Mouse (Mus musculus): ENCODE data around the gene Sema4c.

Gene Sema4c

GRCm38 (mm10) chr1:36558031-36558993, at the start of gene Sema4c:
Gene Sema4c, minus strand, starts transcription at chr1:36558349.
- peak; percentile 77 for DNase-seq

DNA sequence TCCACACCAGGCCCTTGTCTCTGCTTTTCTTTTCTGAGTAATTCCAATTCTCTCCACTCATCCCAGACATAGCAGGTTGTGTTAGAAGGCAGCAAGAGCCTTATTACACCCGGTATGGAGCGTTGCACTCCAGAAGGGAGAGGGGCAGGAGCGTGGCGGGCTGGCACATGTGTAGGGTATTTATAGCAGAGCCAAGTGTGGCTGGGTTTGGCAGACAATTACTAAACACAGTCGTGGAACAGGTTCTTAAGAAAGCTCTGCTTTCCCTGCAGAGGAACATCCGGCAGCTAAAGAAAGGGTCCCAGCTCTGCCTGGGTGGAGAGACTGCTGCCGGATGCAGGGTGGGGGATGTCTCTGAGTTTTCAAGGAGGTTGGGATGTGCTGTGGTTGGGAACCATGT, 48.8 kb upstream of the Sema4c start:
- DNase-seq, result peak; percentile 46

GRCm38 (mm10) chr1:36604254-36605156, 46.4 kb upstream of the Sema4c start:
- no peak for DNase-seq

GRCm38 (mm10) chr1:36603361-36603760, 45.2 kb upstream of the Sema4c start:
- peak; percentile 57 for DNase-seq

DNA sequence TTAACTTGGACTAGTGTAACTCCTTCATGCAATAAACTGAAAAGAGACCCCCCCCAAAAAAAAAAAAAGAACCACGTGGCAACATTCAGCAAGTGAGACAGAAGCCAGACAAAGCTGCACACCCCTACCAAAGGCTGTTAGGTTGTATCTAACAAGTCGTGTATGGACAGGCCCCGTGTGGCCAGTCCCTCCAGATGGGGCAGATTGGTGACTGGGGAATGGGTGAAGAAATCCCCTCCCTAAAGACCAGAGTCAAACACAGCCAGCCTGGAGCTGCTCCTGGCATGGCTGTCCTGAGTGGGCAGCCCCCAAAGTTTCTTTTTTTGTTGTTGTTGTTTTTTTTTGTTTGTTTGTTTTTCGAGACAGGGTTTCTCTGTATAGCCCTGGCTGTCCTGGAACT, 44.1 kb upstream of the Sema4c start:
- no peak for DNase-seq

GRCm38 (mm10) chr1:36598411-36598810, 40.3 kb upstream of the Sema4c start:
- DNase-seq, result no peak

GRCm38 (mm10) chr1:36596114-36596513, 38.0 kb upstream of the Sema4c start:
- peak; percentile 29 for DNase-seq

DNA sequence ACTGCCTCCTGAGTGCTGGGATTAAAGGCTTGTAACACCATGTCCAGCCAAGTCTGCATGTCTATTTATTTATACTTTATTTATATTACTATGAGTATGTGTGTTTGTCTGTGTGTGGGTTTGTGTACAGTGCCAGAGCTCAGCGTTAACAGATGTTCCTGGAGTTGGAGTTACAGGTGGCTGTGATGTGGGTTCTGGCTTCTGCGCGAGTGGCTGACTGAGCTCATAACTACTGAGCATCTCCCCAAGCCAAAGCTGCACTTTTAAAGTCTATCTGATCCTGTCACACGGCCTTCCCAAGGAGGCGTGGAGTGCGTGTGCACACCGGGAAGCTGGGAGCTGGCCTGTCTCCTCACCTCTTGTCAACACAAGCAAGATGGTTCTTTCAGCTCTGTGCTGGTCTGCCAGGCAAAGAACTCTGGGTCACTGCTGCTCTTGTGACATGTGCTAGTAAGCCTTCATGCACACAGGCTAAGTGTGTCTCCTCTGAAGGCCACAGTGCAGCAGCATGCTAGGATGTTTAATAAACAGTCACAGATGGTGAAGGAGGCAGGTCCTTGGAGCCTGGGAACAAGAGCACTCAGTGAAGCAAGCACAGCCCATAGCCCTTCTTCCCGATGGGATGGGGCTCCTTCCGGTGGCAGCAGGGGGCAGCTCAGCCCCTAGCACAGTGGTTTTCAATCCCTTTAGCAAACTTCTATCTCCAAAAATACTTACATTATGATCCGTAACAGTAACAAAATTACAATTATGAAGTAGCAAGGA, 37.2 kb upstream of the Sema4c start:
- DNase-seq, result no peak

- no peak for DNase-seq
Measured at GRCm38 (mm10) chr1:36593099-36593498, 35.0 kb upstream of the Sema4c start.

GRCm38 (mm10) chr1:36591408-36591807, 33.3 kb upstream of the Sema4c start:
- no peak for DNase-seq

DNA sequence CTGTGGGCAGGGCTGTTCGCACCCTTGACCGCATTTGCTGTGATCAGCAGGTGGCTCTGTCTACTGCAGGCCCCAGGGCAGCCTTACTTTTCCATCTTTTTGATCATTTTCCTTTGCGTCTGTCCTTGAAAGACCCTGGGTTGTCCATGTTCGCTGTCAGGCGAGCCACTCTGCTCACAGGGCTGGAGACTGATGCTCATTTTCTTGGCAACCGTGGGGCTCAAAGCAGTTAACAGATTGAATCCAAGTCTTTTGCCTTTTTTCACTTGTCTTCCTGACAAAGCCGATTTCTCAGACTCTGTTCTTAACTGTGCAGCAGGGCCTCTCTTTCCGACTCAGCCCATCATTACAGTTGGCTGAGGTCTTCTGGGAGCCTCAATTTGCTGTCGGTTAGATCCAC, 32.5 kb upstream of the Sema4c start:
- DNase-seq, result no peak

- peak; percentile 23 for DNase-seq
Measured at GRCm38 (mm10) chr1:36589486-36589885, 31.3 kb upstream of the Sema4c start.

DNA sequence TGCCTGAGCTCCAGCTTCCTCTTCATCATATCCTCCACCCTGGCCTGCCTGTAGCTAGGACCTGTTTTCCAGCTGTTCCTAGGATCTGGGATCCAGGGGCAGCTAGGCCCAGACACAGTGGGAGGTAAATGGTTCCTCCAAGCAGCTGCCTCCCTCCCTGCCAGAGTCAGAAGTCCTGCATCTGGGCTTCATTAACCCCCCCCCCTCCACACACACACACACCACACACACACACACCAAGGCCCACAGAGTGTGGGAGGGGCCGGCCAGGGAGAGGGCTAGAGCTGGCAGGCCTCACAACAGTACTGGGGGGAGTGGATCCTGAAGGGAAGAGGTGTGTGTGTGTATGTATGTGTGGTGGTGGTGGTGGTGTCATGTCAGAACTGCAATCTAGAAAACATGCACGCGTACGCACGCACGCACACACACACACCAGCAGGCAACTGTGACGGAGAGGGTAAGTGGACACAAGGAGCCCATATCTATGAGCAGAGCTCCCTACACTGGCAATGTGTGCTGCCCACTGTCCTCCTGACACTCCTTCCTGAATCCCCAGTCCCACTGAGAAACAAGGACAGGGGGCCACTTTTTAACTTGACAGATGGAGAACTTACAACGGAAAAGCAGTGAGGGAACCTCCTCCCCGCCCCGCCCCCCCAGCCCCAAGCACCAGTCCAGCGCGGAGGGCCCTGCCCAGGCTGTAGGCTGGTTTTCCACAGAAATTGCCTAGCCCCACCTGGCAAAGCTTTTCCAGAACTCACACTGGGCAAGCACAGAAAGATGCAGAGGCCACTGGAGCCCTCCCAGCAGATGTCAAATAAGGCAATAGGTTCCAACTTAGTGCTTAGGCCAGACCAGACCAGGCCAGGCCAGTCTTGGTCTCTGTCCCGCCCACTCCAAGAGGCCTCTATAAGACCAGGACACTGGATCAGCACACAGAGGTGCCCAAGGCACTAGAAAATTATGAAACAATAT, 30.6 kb upstream of the Sema4c start:
- DNase-seq, result no peak

- DNase-seq, result no peak
Measured at GRCm38 (mm10) chr1:36587860-36588259, 29.7 kb upstream of the Sema4c start.

DNA sequence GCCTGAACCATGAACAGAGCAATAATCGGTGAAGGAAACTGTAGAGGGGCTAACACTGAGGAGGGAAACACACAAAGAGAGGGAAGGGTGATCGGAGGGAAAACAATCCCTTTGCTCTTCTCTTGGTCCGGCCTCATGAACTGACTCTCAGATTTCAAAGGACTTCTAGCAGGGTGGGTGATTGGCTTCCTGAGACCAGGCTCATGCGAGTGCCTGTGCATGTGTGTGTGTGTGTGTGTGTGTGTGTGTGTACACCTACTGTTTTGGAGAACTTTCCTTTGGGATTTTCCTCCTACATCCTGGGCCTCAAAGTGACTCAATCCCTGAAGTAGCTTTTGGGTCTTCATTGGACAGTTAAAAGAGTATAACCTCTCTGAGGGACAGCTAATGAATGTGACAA, 28.1 kb upstream of the Sema4c start:
- no peak for DNase-seq

DNA sequence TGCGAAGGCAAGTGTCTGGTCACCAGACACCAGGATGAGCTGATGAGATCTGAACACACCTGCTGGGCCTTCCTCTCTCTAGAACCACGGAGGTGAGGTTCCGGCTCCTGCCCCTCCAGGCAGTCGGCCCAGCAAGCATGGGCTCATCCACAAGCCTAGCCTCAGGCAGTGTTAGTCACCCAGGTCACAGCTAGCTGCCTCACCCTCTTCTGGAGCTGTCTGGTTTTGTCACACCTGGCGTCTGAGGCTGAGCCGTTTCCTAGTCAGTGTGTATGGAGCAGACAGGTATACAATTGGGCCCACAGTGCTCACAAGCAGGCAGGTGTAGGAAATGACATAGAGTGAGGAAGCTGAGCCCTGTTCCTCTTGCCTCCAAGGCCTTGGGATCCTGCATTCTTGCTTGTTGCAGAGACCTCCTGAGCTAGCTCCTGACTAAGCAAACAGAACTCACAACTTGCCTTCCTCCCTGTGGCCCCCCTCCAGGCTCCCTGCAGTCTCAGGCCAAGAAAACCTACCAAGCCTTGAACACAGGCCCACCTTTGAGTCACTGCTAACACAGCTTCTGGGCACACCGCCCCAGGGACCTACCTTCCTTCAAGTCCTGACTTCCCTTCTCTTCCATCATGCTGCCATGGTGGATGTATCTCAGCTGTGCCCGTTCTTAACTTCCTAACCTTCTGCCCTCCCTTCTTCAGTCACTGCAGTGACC, 25.4 kb upstream of the Sema4c start:
- no peak for DNase-seq

- no peak for DNase-seq
Measured at GRCm38 (mm10) chr1:36582211-36582610, 24.1 kb upstream of the Sema4c start.

DNA sequence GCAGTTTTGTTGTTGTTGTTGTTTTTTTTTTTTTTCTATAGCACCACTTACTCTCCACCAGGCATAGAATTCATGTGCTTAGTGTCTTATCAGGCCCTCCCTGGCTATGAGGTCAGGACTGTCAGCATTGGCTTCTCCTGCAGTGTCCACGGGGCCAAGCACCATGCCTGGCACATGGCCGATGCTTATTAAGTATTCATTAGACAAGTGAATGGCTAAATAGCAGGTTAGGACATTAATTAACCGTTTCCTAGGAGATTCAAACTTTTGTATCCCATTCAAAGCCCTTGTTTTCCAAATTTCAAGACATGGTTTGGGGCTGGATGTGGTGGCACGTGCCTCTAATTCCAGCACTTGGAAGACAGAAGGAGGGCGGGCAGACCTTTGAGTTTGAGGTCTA, 23.1 kb upstream of the Sema4c start:
- DNase-seq, result peak; percentile 22

- peak; percentile 58 for DNase-seq
Measured at GRCm38 (mm10) chr1:36580384-36581207, 22.4 kb upstream of the Sema4c start.

DNA sequence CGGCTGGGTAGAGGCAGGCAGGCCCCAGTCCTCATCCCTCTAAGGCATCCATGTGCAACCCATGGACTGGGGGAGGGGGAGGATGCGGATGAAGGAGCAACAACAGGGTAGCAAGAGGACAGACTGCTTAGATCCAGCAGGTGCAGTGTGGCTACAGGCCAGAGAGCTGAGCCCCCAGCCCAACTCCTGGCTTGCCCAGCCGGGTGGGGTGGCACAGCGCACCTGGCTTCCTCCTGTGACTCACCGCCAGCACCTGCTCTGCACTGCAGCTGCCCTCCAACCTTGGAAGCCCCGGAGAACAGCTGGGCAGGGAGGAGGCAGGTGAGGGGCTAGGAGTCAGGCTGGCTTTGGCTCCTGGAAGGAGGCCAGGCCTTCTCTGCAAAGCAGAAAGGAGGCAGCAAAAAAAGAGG, 21.8 kb upstream of the Sema4c start:
- no peak for DNase-seq

Data from right cerebral cortex, postnatal 4 days (tissue).